Mouse (Mus musculus): Measurements from ENCODE around the gene Gm14226.
"Not testable (repeated sequence)": the region's sequence is repeated elsewhere in the genome, so short reads cannot be mapped to it uniquely, and the experiment has no call there.

DNA sequence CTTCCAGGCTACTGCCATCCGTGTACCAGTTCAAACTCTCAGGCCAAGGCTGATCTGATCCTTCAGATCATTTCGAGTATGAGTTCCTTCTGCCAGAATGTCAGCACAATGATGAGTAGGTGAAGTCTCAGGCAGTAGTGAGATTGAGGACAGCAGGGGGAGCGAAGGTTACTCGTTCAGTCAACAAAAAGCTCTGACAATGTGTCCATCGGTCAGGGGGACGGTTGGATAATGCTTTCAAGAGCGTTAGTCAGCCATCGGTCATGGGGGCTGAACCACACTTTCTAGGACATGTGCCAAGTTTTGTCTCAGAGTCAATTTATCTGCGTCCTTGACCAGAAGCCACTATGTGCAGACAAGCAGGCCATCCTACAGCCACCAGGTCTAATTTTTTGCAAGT, 1.3 kb upstream of the Gm14226 start:
- not testable (repeated sequence) for TF ChIP-seq CTCF (IDR thresholded peaks at IDR 0.05; ENCODE audit: control insufficient read depth, insufficient read depth, insufficient read length); FOSL1 (IDR thresholded peaks at IDR 0.05; ENCODE audit: insufficient read depth, low read length, poor library complexity, severe bottlenecking); MAX (IDR thresholded peaks at IDR 0.05); MYOG (IDR thresholded peaks at IDR 0.05; ENCODE audit: control insufficient read depth, extremely low read depth, insufficient read length); CEBPB (IDR thresholded peaks at IDR 0.05; ENCODE audit: low read depth); MYOD1 (IDR thresholded peaks at IDR 0.05; ENCODE audit: control insufficient read depth, insufficient read length, low read depth)

Measured in C2C12 (cell line).